Mouse (Mus musculus) embryonic facial prominence, embryonic 12.5 days (tissue): Measurements from ENCODE around the gene Zdhhc4. TPM values are rescaled to one million over a fixed set of nuclear protein-coding genes. Genes with fewer than 3 reads are reported as not detected.

Source experiments
- ATAC-seq: fragments of 200-750 bp; cut with Nextera tagmentation; 2 replicates; pipeline ENCODE4 v1.8.0; 2017; ENCODE audit not compliant: insufficient number of reproducible peaks, insufficient read depth, low FRiP score, low TSS enrichment
- H3K27ac ChIP-seq: fragments of 300-500 bp; sonication (generic); 2 replicates; pipeline ENCODE4 v1.5.1; 2016; ENCODE audit warnings: mild to moderate bottlenecking
- H3K27me3 ChIP-seq: fragments of 300-500 bp; sonication (generic); 2 replicates; pipeline ENCODE4 v1.6.1; 2016; ENCODE audit warnings: mild to moderate bottlenecking, moderate library complexity
- H3K36me3 ChIP-seq: fragments of 300-500 bp; sonication (generic); 2 replicates; pipeline ENCODE4 v1.6.1; 2016; ENCODE audit warnings: mild to moderate bottlenecking
- H3K4me1 ChIP-seq: fragments of 300-500 bp; sonication (generic); 2 replicates; pipeline ENCODE4 v1.6.1; 2016
- H3K4me2 ChIP-seq: fragments of 300-500 bp; sonication (generic); replicated peaks from 2 replicates; pipeline ENCODE4 v1.6.1; 2016; ENCODE audit warnings: mild to moderate bottlenecking, moderate library complexity
- H3K4me3 ChIP-seq: fragments of 300-500 bp; sonication (generic); 2 replicates; pipeline ENCODE4 v1.5.1; 2016; ENCODE audit warnings: mild to moderate bottlenecking
- H3K9ac ChIP-seq: fragments of 300-500 bp; sonication (generic); 2 replicates; pipeline ENCODE4 v1.6.1; 2016; ENCODE audit warnings: mild to moderate bottlenecking, moderate library complexity
- H3K9me3 ChIP-seq: fragments of 300-500 bp; sonication (generic); 2 replicates; pipeline ENCODE4 v1.6.1; 2016; ENCODE audit warnings: mild to moderate bottlenecking, moderate library complexity
- WGBS: fragments of 180-500 bp; shearing (Covaris S2); methylation state at CpG from one replicate; pipeline ENCODE4 v1.1.7; 2016; 5-methylcytosine and 5-hydroxymethylcytosine counted together
- polyA plus RNA-seq: library from polyadenylated mRNA; unstranded; fragments of >200 nt; fragmentation: Nextera tagmentation; extraction: Ambion mirVana; gene quantifications from 2 replicates; pipeline ENCODE4 v1.2.1, GENCODE M21; 2016

The Zdhhc4 gene
- polyA plus RNA-seq, 1 experiment from 2014 or later, result 85.8 TPM

GRCm38 (mm10) chr5:143316605-143317287, 12.3 kb downstream of the Zdhhc4 start:
- H3K4me2 ChIP-seq, result no peak overlapping the region
- peaks cover 15% of the 10 kb centered on the region for H3K4me1 ChIP-seq
- no peaks in the 10 kb centered on the region for H3K9me3 ChIP-seq
- no peaks in the 10 kb centered on the region for H3K27me3 ChIP-seq
- H3K36me3 ChIP-seq, result peaks cover 67% of the 10 kb centered on the region
- 90% methylated on average over 5 of the region's 5 CpGs for WGBS
- no peak overlapping the region for H3K4me3 ChIP-seq
- no peak overlapping the region for H3K9ac ChIP-seq
- ATAC-seq, result no peak
- no peak overlapping the region for H3K27ac ChIP-seq

GRCm38 (mm10) chr5:143315514-143315888, 13.6 kb downstream of the Zdhhc4 start:
- peak overlapping the region; percentile 90; the same call in 1 of the 2 replicates for H3K27ac ChIP-seq
- H3K36me3 ChIP-seq, result peaks cover 67% of the 10 kb centered on the region
- no peak for ATAC-seq

GRCm38 (mm10) chr5:143314730-143315513, 14.1 kb downstream of the Zdhhc4 start, which contains the start of gene E130309D02Rik:
Gene E130309D02Rik (minus strand): TSS chr5:143315360.
- Histone ChIP-seq H3K27ac (peak within 1 kb of the TSS; percentile 90), H3K4me2 (peak within 1 kb of the TSS; percentile 84), H3K9ac (peak within 1 kb of the TSS; percentile 85), H3K9me3 (no peaks in the 10 kb centered on the region), H3K36me3 (peaks cover 67% of the 10 kb centered on the region), H3K27me3 (no peaks in the 10 kb centered on the region), H3K4me3 (peak within 1 kb of the TSS; percentile 85), H3K4me1 (peaks cover 15% of the 10 kb centered on the region)
- under 1% methylated on average over 97 of the region's 101 CpGs for WGBS
- peak; percentile 80 for ATAC-seq

More at GRCm38 (mm10) chr5:143315514-143315888, 13.6 kb downstream of the Zdhhc4 start:
- Histone ChIP-seq H3K9me3 (no peaks in the 10 kb centered on the region), H3K9ac (peak overlapping the region; percentile 85; the same call in 1 of the 2 replicates), H3K4me3 (peak overlapping the region; percentile 85), H3K4me1 (peaks cover 15% of the 10 kb centered on the region), H3K27me3 (no peaks in the 10 kb centered on the region), H3K4me2 (peak overlapping the region; percentile 84)
- 12% methylated on average over 8 of the region's 8 CpGs for WGBS

- Histone ChIP-seq H3K36me3 (peaks cover 67% of the 10 kb centered on the region), H3K9me3 (no peaks in the 10 kb centered on the region), H3K27me3 (no peaks in the 10 kb centered on the region), H3K4me3 (peak overlapping the region; percentile 85), H3K9ac (peak overlapping the region; percentile 85), H3K4me1 (peaks cover 15% of the 10 kb centered on the region), H3K27ac (peak overlapping the region; percentile 90; the same call in 1 of the 2 replicates), H3K4me2 (peak overlapping the region; percentile 84)
- WGBS, result 2% methylated on average over 16 of the region's 16 CpGs
- ATAC-seq, result no peak
These were observed 14.8 kb downstream of the Zdhhc4 start for GRCm38 (mm10) chr5:143314183-143314729.

- Histone ChIP-seq H3K9me3 (no peaks in the 10 kb centered on the region), H3K27me3 (no peaks in the 10 kb centered on the region), H3K4me2 (no peak overlapping the region), H3K36me3 (peaks cover 73% of the 10 kb centered on the region), H3K27ac (no peak overlapping the region), H3K4me3 (no peak overlapping the region), H3K4me1 (peaks cover 15% of the 10 kb centered on the region), H3K9ac (no peak overlapping the region)
- WGBS, result 69% methylated on average over 8 of the region's 8 CpGs
- no peak for ATAC-seq
These were observed 17.2 kb downstream of the Zdhhc4 start for GRCm38 (mm10) chr5:143311886-143312285.

GRCm38 (mm10) chr5:143309916-143310315, 19.1 kb downstream of the Zdhhc4 start:
- Histone ChIP-seq H3K27ac (no peak overlapping the region), H3K27me3 (no peaks in the 10 kb centered on the region), H3K4me1 (peaks cover 15% of the 10 kb centered on the region), H3K4me2 (no peak overlapping the region), H3K4me3 (no peak overlapping the region), H3K36me3 (peaks cover 83% of the 10 kb centered on the region), H3K9me3 (no peaks in the 10 kb centered on the region), H3K9ac (no peak overlapping the region)
- no peak for ATAC-seq
- 87% methylated on average over 7 of the region's 7 CpGs for WGBS

- Histone ChIP-seq H3K36me3 (peaks cover 92% of the 10 kb centered on the region), H3K27me3 (no peaks in the 10 kb centered on the region), H3K4me3 (no peak overlapping the region), H3K4me2 (no peak overlapping the region), H3K9ac (no peak overlapping the region), H3K9me3 (no peaks in the 10 kb centered on the region), H3K4me1 (peaks cover 10% of the 10 kb centered on the region), H3K27ac (no peak overlapping the region)
- no peak for ATAC-seq
- WGBS, result 93% methylated on average over 5 of the region's 5 CpGs
These were observed 20.2 kb downstream of the Zdhhc4 start for GRCm38 (mm10) chr5:143308825-143309224.

- no peak overlapping the region for H3K27ac ChIP-seq
- H3K36me3 ChIP-seq, result peaks cover 98% of the 10 kb centered on the region
- H3K4me2 ChIP-seq, result no peak overlapping the region
- no peak for ATAC-seq
- no peak overlapping the region for H3K9ac ChIP-seq
- no peaks in the 10 kb centered on the region for H3K4me1 ChIP-seq
- WGBS, result 87% methylated on average over 7 of the region's 7 CpGs
- no peaks in the 10 kb centered on the region for H3K9me3 ChIP-seq
- H3K27me3 ChIP-seq, result no peaks in the 10 kb centered on the region
- no peak overlapping the region for H3K4me3 ChIP-seq
These were observed 24.8 kb downstream of the Zdhhc4 start for GRCm38 (mm10) chr5:143304251-143304650.

GRCm38 (mm10) chr5:143301296-143301695, 27.8 kb downstream of the Zdhhc4 start:
- H3K9ac ChIP-seq, result no peak overlapping the region
- 83% methylated on average over 8 of the region's 8 CpGs for WGBS
- no peak overlapping the region for H3K4me3 ChIP-seq
- H3K4me2 ChIP-seq, result no peak overlapping the region
- H3K36me3 ChIP-seq, result peaks cover 74% of the 10 kb centered on the region
- no peaks in the 10 kb centered on the region for H3K4me1 ChIP-seq
- no peaks in the 10 kb centered on the region for H3K9me3 ChIP-seq
- H3K27me3 ChIP-seq, result no peaks in the 10 kb centered on the region
- no peak for ATAC-seq
- H3K27ac ChIP-seq, result no peak overlapping the region

- H3K9ac ChIP-seq, result no peak overlapping the region
- peaks cover 58% of the 10 kb centered on the region for H3K36me3 ChIP-seq
These were observed 29.4 kb downstream of the Zdhhc4 start for GRCm38 (mm10) chr5:143299686-143300085.

GRCm38 (mm10) chr5:143298391-143298790, 30.7 kb downstream of the Zdhhc4 start:
- H3K27me3 ChIP-seq, result peaks cover 15% of the 10 kb centered on the region
- H3K4me2 ChIP-seq, result no peak overlapping the region
- no peak overlapping the region for H3K27ac ChIP-seq
- peaks cover 6% of the 10 kb centered on the region for H3K4me1 ChIP-seq
- H3K9ac ChIP-seq, result no peak overlapping the region
- ATAC-seq, result no peak
- no peak overlapping the region for H3K4me3 ChIP-seq
- no peaks in the 10 kb centered on the region for H3K9me3 ChIP-seq
- H3K36me3 ChIP-seq, result peaks cover 47% of the 10 kb centered on the region
- WGBS, result 93% methylated on average over 7 of the region's 7 CpGs

More at GRCm38 (mm10) chr5:143299686-143300085, 29.4 kb downstream of the Zdhhc4 start:
- 90% methylated on average over 4 of the region's 4 CpGs for WGBS
- Histone ChIP-seq H3K4me1 (no peaks in the 10 kb centered on the region), H3K4me3 (no peak overlapping the region), H3K27ac (no peak overlapping the region), H3K27me3 (peaks cover 2% of the 10 kb centered on the region), H3K4me2 (no peak overlapping the region), H3K9me3 (no peaks in the 10 kb centered on the region)
- ATAC-seq, result no peak
